Mouse (Mus musculus) spleen, adult 2 months (tissue): Measurements from ENCODE around the gene Alg14.

Source experiments
- CTCF ChIP-seq: fragments of 200-500 bp; IDR thresholded peaks from 2 replicates; pipeline ENCODE4 v1.5.1; 2011; ENCODE audit warnings: mild to moderate bottlenecking, inconsistent platforms; ENCODE audit not compliant: insufficient read depth, insufficient read length, insufficient replicate concordance; ENCODE audit errors: extremely low read depth
- POLR2A ChIP-seq: fragments of 200-500 bp; IDR thresholded peaks from 2 replicates; pipeline ENCODE4 v1.6.1; 2011; ENCODE audit warnings: low read depth, low read length, inconsistent platforms

- TF ChIP-seq CTCF (no peak), POLR2A (no peak)
Measured at GRCm38 (mm10) chr3:121358285-121358684, 66.7 kb downstream of the Alg14 start.
